In genomic region chr17:48976611-48977022, GRCm38 (mm10) we compare ENCODE assay signal across 10 mouse cellular contexts. TPM values are rescaled to one million over a fixed set of nuclear protein-coding genes. Genes with fewer than 3 reads are reported as not detected.
DNase-seq lines count a peak whose midpoint lies in the region; ATAC-seq and TF ChIP-seq lines count a peak whose summit lies in the region.
"Had no signal": no experiment of that assay in that cellular context is flagged by ENCODE, and none has a peak within 500 bp of the region (broad histone marks: within the 10 kb centered on the region; RNA-seq: fewer than 3 reads in every experiment).

No protein-coding gene starts in this region.

- peak overlapping the region; percentile 78 for H3K27ac ChIP-seq in midbrain, embryonic 16.5 days (ENCODE audit: low read length)
- H3K27ac ChIP-seq in thymus, adult 2 months (ENCODE audit: control insufficient read depth, insufficient read depth, low read length), result no peak overlapping the region

- H3K36me3 ChIP-seq in midbrain, embryonic 16.5 days (ENCODE audit: control insufficient read depth, insufficient read depth, low read length), result no peaks in the 10 kb centered on the region
- no peaks in the 10 kb centered on the region for H3K36me3 ChIP-seq in thymus, adult 2 months (ENCODE audit: control insufficient read depth, insufficient read depth, low read length)

- H3K4me2 ChIP-seq in midbrain, embryonic 16.5 days (ENCODE audit: low read length), result no peak overlapping the region

- H3K27me3 ChIP-seq in midbrain, embryonic 16.5 days (ENCODE audit: control insufficient read depth, insufficient read depth, low read depth, low read length), result no peaks in the 10 kb centered on the region
- H3K27me3 ChIP-seq in thymus, adult 2 months (ENCODE audit: control insufficient read depth, insufficient read depth, low read length), result no peaks in the 10 kb centered on the region
- H3K27me3 ChIP-seq: megakaryocyte, embryonic 14.5 days had no signal

- no peaks in the 10 kb centered on the region for H3K9me3 ChIP-seq in midbrain, embryonic 16.5 days (replicated peaks; ENCODE audit: control insufficient read depth, low read length, poor library complexity, severe bottlenecking)

- WGBS in midbrain, embryonic 16.5 days, result 2% methylated on average over 5 of the region's 5 CpGs
- WGBS in thymus, adult 2 months, result 93% methylated on average over 5 of the region's 5 CpGs

- no peak overlapping the region for H3K4me3 ChIP-seq in midbrain, embryonic 16.5 days (ENCODE audit: low read depth, low read length)
- no peak overlapping the region for H3K4me3 ChIP-seq in thymus, adult 2 months (ENCODE audit: control insufficient read depth, insufficient read depth, low read length)
- H3K4me3 ChIP-seq: megakaryocyte, embryonic 14.5 days had no signal

- no peak for TF ChIP-seq POLR2A in thymus, adult 2 months (IDR thresholded peaks at IDR 0.05; ENCODE audit: control insufficient read depth, extremely low read depth, insufficient read depth, low read length, poor library complexity)

- TF ChIP-seq CTCF in thymus, adult 2 months (IDR thresholded peaks at IDR 0.05; ENCODE audit: borderline replicate concordance, control insufficient read depth, extremely low read depth, insufficient read depth, low read length, poor library complexity), result no peak

- peak overlapping the region; percentile 47 for H3K9ac ChIP-seq in midbrain, embryonic 16.5 days (ENCODE audit: low read depth, low read length)

- peak; percentile 57 for DNase-seq in embryo, embryonic 10.5 days (ENCODE audit: low spot score)
- peak; percentile 54 to 56 for DNase-seq in layer of hippocampus, postnatal 36 days
- no peak for DNase-seq in thymus, postnatal 36 days
- DNase-seq in thymus, adult 2 months, result no peak
- DNase-seq in heart, adult 8-10 months (ENCODE audit: low spot score), result no peak
- no peak for DNase-seq in testis, postnatal 10 days (ENCODE audit: low spot score)
- DNase-seq: heart, postnatal 14 days had no signal

- peak; percentile 75 for ATAC-seq in frontal cortex, adult (ENCODE audit: low TSS enrichment)
- ATAC-seq in midbrain, embryonic 16.5 days, result peak; percentile 85

- peaks cover 35% of the 10 kb centered on the region for H3K4me1 ChIP-seq in midbrain, embryonic 16.5 days (ENCODE audit: control insufficient read depth, insufficient read depth, low read length)
- H3K4me1 ChIP-seq in thymus, adult 2 months (replicated peaks; ENCODE audit: control insufficient read depth, insufficient read depth, low read length), result no peaks in the 10 kb centered on the region
- H3K4me1 ChIP-seq: megakaryocyte, embryonic 14.5 days had no signal

RNA-seq across cellular contexts. Expression of gene Lrfn2, which starts 44.4 kb away (rescaled TPM):
- 10 to 100 TPM; 36.6 to 42.2 TPM for total RNA-seq in layer of hippocampus, postnatal 36 days (2021)
- 13.3 and 14.7 TPM in 2 replicates for polyA plus RNA-seq in midbrain, embryonic 16.5 days (2015; fragmentation: Nextera tagmentation; extraction: Ambion mirVana)
- 0.29 and 0.49 TPM in 2 replicates for polyA plus RNA-seq in thymus, adult 2 months (2012; rRNA removed)
- total RNA-seq in heart, adult 8-10 months (2022), result under 1 TPM; 0.09 to 0.38 (median 0.28) TPM

Comparison
In these comparisons a context has a peak if more than half of its experiments do, and no peak if none do; other contexts are left out.
1. DNase-seq: peak in embryo, embryonic 10.5 days (single experiment) and layer of hippocampus, postnatal 36 days (2 of 2); none in thymus, postnatal 36 days (0 of 2), thymus, adult 2 months (single experiment), heart, adult 8-10 months (single experiment) and testis, postnatal 10 days (single experiment).
2. RNA of gene Lrfn2, which starts 44.4 kb away (total RNA-seq): 36.6 to 42.2 TPM in layer of hippocampus, postnatal 36 days; 0.09 to 0.38 TPM in heart, adult 8-10 months; every median in the first group is over 10 times any median in the second.